Mouse (Mus musculus): ENCODE measurements at regions not wholly inside any gene's neighbourhood (a gene's known extent, or its start where the extent isn't known, plus 50 kb on each side); places are given as distances from the start of the nearest gene placed in this dataset.

GRCm38 (mm10) chr10:97334044-97334443 lies 145.4 kb upstream of the Dcn start:
- TF ChIP-seq EP300 (IDR thresholded peaks at IDR 0.05) = no peak
- TF ChIP-seq CTCF (IDR thresholded peaks at IDR 0.05) = no peak
